Mouse (Mus musculus) lung, adult 2 months (tissue): ENCODE measurements at regions not wholly inside any gene's neighbourhood (a gene's known extent, or its start where the extent isn't known, plus 50 kb on each side); places are given as distances from the start of the nearest gene placed in this dataset.

Source experiments
- CTCF ChIP-seq: fragments of 200-500 bp; IDR thresholded peaks from 2 replicates; pipeline ENCODE4 v1.5.1; 2011; ENCODE audit warnings: mild to moderate bottlenecking, low read length, control low read depth; ENCODE audit not compliant: insufficient read depth
- POLR2A ChIP-seq: fragments of 200-500 bp; IDR thresholded peaks from 2 replicates; pipeline ENCODE4 v1.6.1; 2011; ENCODE audit warnings: low read depth, mild to moderate bottlenecking, control low read depth, low read length, borderline replicate concordance; ENCODE audit errors: extremely low read depth

- TF ChIP-seq CTCF (no peak), POLR2A (no peak)
These were observed 66.3 kb upstream of the Cdx4 start for GRCm38 (mm10) chrX:103254867-103255266.
